Mouse (Mus musculus): ENCODE measurements around the gene Casp4.

GRCm38 (mm10) chr9:5333422-5333821 lies 24.8 kb downstream of the Casp4 start:
- no peak for TF ChIP-seq CTCF (IDR thresholded peaks at IDR 0.05; ENCODE audit: insufficient read depth, low read depth, low read length)
- TF ChIP-seq POLR2A (IDR thresholded peaks at IDR 0.05; ENCODE audit: insufficient read depth, low read depth, low read length): no peak
